Mouse (Mus musculus) limb, embryonic 12.5 days (tissue): ENCODE results near the gene Sgms1. TPM values are rescaled to one million over a fixed set of nuclear protein-coding genes. Genes with fewer than 3 reads are reported as not detected.

Source experiments
- ATAC-seq: fragments of 200-750 bp; cut with Nextera tagmentation; 2 replicates; pipeline ENCODE4 v1.8.0; 2017; ENCODE audit warnings: low read depth, moderate TSS enrichment; ENCODE audit not compliant: insufficient number of reproducible peaks, insufficient read depth, low FRiP score, low TSS enrichment
- H3K27ac ChIP-seq: fragments of 300-500 bp; sonication (generic); 2 replicates; pipeline ENCODE4 v1.5.1; 2016; ENCODE audit warnings: mild to moderate bottlenecking, moderate library complexity
- H3K27me3 ChIP-seq: fragments of 300-500 bp; sonication (generic); 2 replicates; pipeline ENCODE4 v1.6.1; 2016; ENCODE audit warnings: mild to moderate bottlenecking, moderate library complexity
- H3K36me3 ChIP-seq: fragments of 300-500 bp; sonication (generic); 2 replicates; pipeline ENCODE4 v1.6.1; 2016; ENCODE audit warnings: mild to moderate bottlenecking, moderate library complexity
- H3K4me1 ChIP-seq: fragments of 300-500 bp; sonication (generic); replicated peaks from 2 replicates; pipeline ENCODE4 v1.6.1; 2016
- H3K4me2 ChIP-seq: fragments of 300-500 bp; sonication (generic); 2 replicates; pipeline ENCODE4 v1.6.1; 2016; ENCODE audit warnings: mild to moderate bottlenecking, moderate library complexity
- H3K4me3 ChIP-seq: fragments of 300-500 bp; sonication (generic); replicated peaks from 2 replicates; pipeline ENCODE4 v1.5.1; 2016; ENCODE audit warnings: mild to moderate bottlenecking
- H3K9ac ChIP-seq: fragments of 300-500 bp; sonication (generic); replicated peaks from 2 replicates; pipeline ENCODE4 v1.6.1; 2016; ENCODE audit warnings: mild to moderate bottlenecking, moderate library complexity
- H3K9me3 ChIP-seq: fragments of 300-500 bp; sonication (generic); 2 replicates; pipeline ENCODE4 v1.6.1; 2016; ENCODE audit warnings: mild to moderate bottlenecking, moderate library complexity
- WGBS: fragments of 180-500 bp; shearing (Covaris S2); methylation state at CpG from one replicate; pipeline ENCODE4 v1.1.7; 2016; 5-methylcytosine and 5-hydroxymethylcytosine counted together
- polyA plus RNA-seq: library from polyadenylated mRNA; unstranded; fragments of >200 nt; fragmentation: Nextera tagmentation; extraction: Ambion mirVana; gene quantifications from 2 replicates; pipeline ENCODE4 v1.2.1, GENCODE M21; 2016

Gene Sgms1
- polyA plus RNA-seq, 1 experiment from 2014 or later: 21.6 TPM

- no peak overlapping the region for H3K4me2 ChIP-seq
- 94% methylated on average over 3 of the region's 3 CpGs for WGBS
- H3K4me1 ChIP-seq: peaks cover 40% of the 10 kb centered on the region
- no peaks in the 10 kb centered on the region for H3K27me3 ChIP-seq
- no peak for ATAC-seq
- no peaks in the 10 kb centered on the region for H3K9me3 ChIP-seq
- H3K9ac ChIP-seq: no peak overlapping the region
- H3K27ac ChIP-seq: no peak overlapping the region
- no peaks in the 10 kb centered on the region for H3K36me3 ChIP-seq
- no peak overlapping the region for H3K4me3 ChIP-seq
Measured at GRCm38 (mm10) chr19:32237173-32237583, 152.3 kb downstream of the Sgms1 start.

GRCm38 (mm10) chr19:32234717-32235434 is 154.6 kb downstream of the Sgms1 start:
- no peak overlapping the region for H3K9ac ChIP-seq
- H3K36me3 ChIP-seq: no peaks in the 10 kb centered on the region
- no peaks in the 10 kb centered on the region for H3K27me3 ChIP-seq
- WGBS: 29% methylated on average over 6 of the region's 6 CpGs
- 0 out of 2 replicates have a peak overlapping the region, but pooled peaks have one; percentile 42 for H3K27ac ChIP-seq
- no peak overlapping the region for H3K4me3 ChIP-seq
- ATAC-seq: no peak
- H3K4me1 ChIP-seq: peaks cover 41% of the 10 kb centered on the region
- H3K9me3 ChIP-seq: no peaks in the 10 kb centered on the region
- no peak overlapping the region for H3K4me2 ChIP-seq

- no peak overlapping the region for H3K4me3 ChIP-seq
- WGBS: 72% methylated on average over 10 of the region's 10 CpGs
- ATAC-seq: no peak
- H3K9ac ChIP-seq: no peak overlapping the region
- no peak overlapping the region for H3K27ac ChIP-seq
- no peaks in the 10 kb centered on the region for H3K36me3 ChIP-seq
- H3K4me2 ChIP-seq: no peak overlapping the region
- peaks cover 23% of the 10 kb centered on the region for H3K4me1 ChIP-seq
- no peaks in the 10 kb centered on the region for H3K9me3 ChIP-seq
- H3K27me3 ChIP-seq: no peaks in the 10 kb centered on the region
Measured at GRCm38 (mm10) chr19:32231292-32231691, 158.2 kb downstream of the Sgms1 start.

GRCm38 (mm10) chr19:32230798-32231197 is 158.7 kb downstream of the Sgms1 start:
- H3K9me3 ChIP-seq: no peaks in the 10 kb centered on the region
- WGBS: 52% methylated on average over 5 of the region's 5 CpGs
- peaks cover 23% of the 10 kb centered on the region for H3K4me1 ChIP-seq
- H3K27me3 ChIP-seq: no peaks in the 10 kb centered on the region
- no peak overlapping the region for H3K9ac ChIP-seq
- no peak overlapping the region for H3K4me3 ChIP-seq
- H3K36me3 ChIP-seq: no peaks in the 10 kb centered on the region
- no peak overlapping the region for H3K4me2 ChIP-seq
- no peak overlapping the region for H3K27ac ChIP-seq
- ATAC-seq: no peak

GRCm38 (mm10) chr19:32230301-32230700 is 159.2 kb downstream of the Sgms1 start:
- ATAC-seq: no peak

GRCm38 (mm10) chr19:32229776-32230175 is 159.7 kb downstream of the Sgms1 start:
- H3K27me3 ChIP-seq: no peaks in the 10 kb centered on the region
- H3K4me1 ChIP-seq: peaks cover 14% of the 10 kb centered on the region
- no peak overlapping the region for H3K4me2 ChIP-seq
- H3K4me3 ChIP-seq: no peak overlapping the region
- H3K27ac ChIP-seq: no peak overlapping the region
- no peaks in the 10 kb centered on the region for H3K36me3 ChIP-seq
- no peaks in the 10 kb centered on the region for H3K9me3 ChIP-seq
- WGBS: 88% methylated on average over 5 of the region's 5 CpGs
- ATAC-seq: no peak
- no peak overlapping the region for H3K9ac ChIP-seq

More at GRCm38 (mm10) chr19:32230301-32230700, 159.2 kb downstream of the Sgms1 start:
- no peaks in the 10 kb centered on the region for H3K36me3 ChIP-seq
- H3K9me3 ChIP-seq: no peaks in the 10 kb centered on the region
- H3K4me2 ChIP-seq: no peak overlapping the region
- 89% methylated on average over 5 of the region's 5 CpGs for WGBS
- peaks cover 20% of the 10 kb centered on the region for H3K4me1 ChIP-seq
- no peak overlapping the region for H3K9ac ChIP-seq
- H3K27ac ChIP-seq: no peak overlapping the region
- no peak overlapping the region for H3K4me3 ChIP-seq
- no peaks in the 10 kb centered on the region for H3K27me3 ChIP-seq

GRCm38 (mm10) chr19:32227175-32227574 is 162.3 kb downstream of the Sgms1 start:
- no peak overlapping the region for H3K4me2 ChIP-seq
- no peaks in the 10 kb centered on the region for H3K36me3 ChIP-seq
- peaks cover 1% of the 10 kb centered on the region; the same call in 1 of the 2 replicates for H3K4me1 ChIP-seq
- H3K9ac ChIP-seq: no peak overlapping the region
- no peak for ATAC-seq
- no peaks in the 10 kb centered on the region for H3K27me3 ChIP-seq
- H3K9me3 ChIP-seq: no peaks in the 10 kb centered on the region
- no peak overlapping the region for H3K27ac ChIP-seq
- H3K4me3 ChIP-seq: no peak overlapping the region
- 90% methylated on average over 2 of the region's 2 CpGs for WGBS

- Histone ChIP-seq H3K4me3 (no peak overlapping the region), H3K27ac (no peak overlapping the region), H3K27me3 (no peaks in the 10 kb centered on the region), H3K36me3 (no peaks in the 10 kb centered on the region), H3K9ac (no peak overlapping the region), H3K9me3 (no peaks in the 10 kb centered on the region), H3K4me1 (no peaks in the 10 kb centered on the region), H3K4me2 (no peak overlapping the region)
- 84% methylated on average over 9 of the region's 9 CpGs for WGBS
- no peak for ATAC-seq
Measured at GRCm38 (mm10) chr19:32225097-32225490, 164.4 kb downstream of the Sgms1 start.

- Histone ChIP-seq H3K36me3 (no peaks in the 10 kb centered on the region), H3K4me2 (no peak overlapping the region), H3K27me3 (no peaks in the 10 kb centered on the region), H3K9ac (no peak overlapping the region), H3K4me3 (no peak overlapping the region), H3K4me1 (no peaks in the 10 kb centered on the region), H3K9me3 (no peaks in the 10 kb centered on the region), H3K27ac (no peak overlapping the region)
- 81% methylated on average over 2 of the region's 2 CpGs for WGBS
- no peak for ATAC-seq
Measured at GRCm38 (mm10) chr19:32224318-32225096, 165.0 kb downstream of the Sgms1 start.

GRCm38 (mm10) chr19:32223751-32224174 is 165.8 kb downstream of the Sgms1 start:
- Histone ChIP-seq H3K27me3 (no peaks in the 10 kb centered on the region), H3K36me3 (no peaks in the 10 kb centered on the region), H3K4me3 (no peak overlapping the region), H3K9ac (no peak overlapping the region), H3K4me1 (no peaks in the 10 kb centered on the region), H3K27ac (no peak overlapping the region), H3K9me3 (no peaks in the 10 kb centered on the region), H3K4me2 (no peak overlapping the region)
- WGBS: 82% methylated on average over 3 of the region's 3 CpGs
- no peak for ATAC-seq

GRCm38 (mm10) chr19:32222083-32222482 is 167.4 kb downstream of the Sgms1 start:
- Histone ChIP-seq H3K9me3 (no peaks in the 10 kb centered on the region), H3K4me1 (no peaks in the 10 kb centered on the region), H3K27me3 (no peaks in the 10 kb centered on the region), H3K9ac (no peak overlapping the region), H3K27ac (no peak overlapping the region), H3K4me3 (no peak overlapping the region), H3K4me2 (no peak overlapping the region), H3K36me3 (no peaks in the 10 kb centered on the region)
- ATAC-seq: no peak
- 90% methylated on average over 11 of the region's 11 CpGs for WGBS
